Mouse (Mus musculus) liver, embryonic 11.5 days (tissue): ENCODE results near the gene Lhx8. TPM values are rescaled to one million over a fixed set of nuclear protein-coding genes. Genes with fewer than 3 reads are reported as not detected.

Source experiments
- ATAC-seq: fragments of 200-750 bp; cut with Nextera tagmentation; replicated peaks from 2 replicates; pipeline ENCODE4 v1.8.0; 2017; ENCODE audit warnings: moderate number of reproducible peaks, mild to moderate bottlenecking, moderate TSS enrichment, moderate library complexity; ENCODE audit not compliant: low FRiP score
- DNase-seq: peaks from one replicate; pipeline ENCODE4 v3.0.0-alpha.2; 2017; ENCODE audit warnings: low spot score
- H3K27ac ChIP-seq: fragments of 300-500 bp; sonication (generic); 2 replicates; pipeline ENCODE4 v1.5.1; 2014; ENCODE audit warnings: mild to moderate bottlenecking, low read depth, low read length, control low read depth
- H3K27me3 ChIP-seq: fragments of 300-500 bp; sonication (generic); replicated peaks from 2 replicates; pipeline ENCODE4 v1.6.1; 2014; ENCODE audit warnings: low read length, mixed read lengths; ENCODE audit not compliant: control insufficient read depth, insufficient read depth
- H3K36me3 ChIP-seq: fragments of 300-500 bp; sonication (generic); 2 replicates; pipeline ENCODE4 v1.6.1; 2014; ENCODE audit warnings: mild to moderate bottlenecking, low read length, moderate library complexity, mixed read lengths; ENCODE audit not compliant: control insufficient read depth, insufficient read depth
- H3K4me1 ChIP-seq: fragments of 300-500 bp; sonication (generic); replicated peaks from 2 replicates; pipeline ENCODE4 v1.6.1; 2014; ENCODE audit warnings: low read length, mixed read lengths; ENCODE audit not compliant: control insufficient read depth, insufficient read depth
- H3K4me2 ChIP-seq: fragments of 300-500 bp; sonication (generic); 2 replicates; pipeline ENCODE4 v1.6.1; 2014; ENCODE audit warnings: mild to moderate bottlenecking, control low read depth, moderate library complexity
- H3K4me3 ChIP-seq: fragments of 300-500 bp; sonication (generic); 2 replicates; pipeline ENCODE4 v1.5.1; 2014; ENCODE audit warnings: low read depth, low read length, control low read depth
- H3K9ac ChIP-seq: fragments of 300-500 bp; sonication (generic); 2 replicates; pipeline ENCODE4 v1.6.1; 2014; ENCODE audit warnings: low read depth, low read length, control low read depth
- H3K9me3 ChIP-seq: fragments of 300-500 bp; sonication (generic); 2 replicates; pipeline ENCODE4 v1.6.1; 2016; ENCODE audit warnings: low read length, inconsistent platforms, mixed read lengths; ENCODE audit not compliant: control insufficient read depth
- whole genome bisulfite sequencing: fragments of 180-500 bp; shearing (Covaris S2); extraction: QIAGEN DNeasy Blood & Tissue Kit; methylation state at CpG from one replicate; pipeline ENCODE4 v1.1.7; 2014; 5-methylcytosine and 5-hydroxymethylcytosine counted together
- polyA plus RNA-seq: library from polyadenylated mRNA; unstranded; fragments of >200 nt; fragmentation: Nextera tagmentation; extraction: Ambion mirVana; gene quantifications from 2 replicates; pipeline ENCODE4 v1.2.1, GENCODE M21; 2014

The Lhx8 gene
- polyA plus RNA-seq, 1 experiment from 2014 or later: 0.10 TPM

- DNase-seq (no peak), ATAC-seq (no peak)
- Histone ChIP-seq H3K4me2 (no peak overlapping the region), H3K4me3 (no peak overlapping the region), H3K4me1 (no peaks in the 10 kb centered on the region), H3K36me3 (no peaks in the 10 kb centered on the region), H3K9me3 (no peaks in the 10 kb centered on the region), H3K27me3 (peaks cover 23% of the 10 kb centered on the region), H3K9ac (no peak overlapping the region), H3K27ac (no peak overlapping the region)
- 86% methylated on average over 17 of the region's 17 CpGs for WGBS
These were observed 9.3 kb upstream of the Lhx8 start for GRCm38 (mm10) chr3:154339649-154340260.

- WGBS: 5% methylated on average over 10 of the region's 10 CpGs
- 0 out of 2 replicates have a peak, but pooled peaks cover 3% of the 10 kb centered on the region for H3K4me1 ChIP-seq
- ATAC-seq: no peak
These were observed 4.3 kb upstream of the Lhx8 start for GRCm38 (mm10) chr3:154334806-154335205.

GRCm38 (mm10) chr3:154333401-154333999 lies 3.0 kb upstream of the Lhx8 start:
- Histone ChIP-seq H3K4me1 (0 out of 2 replicates have a peak, but pooled peaks cover 3% of the 10 kb centered on the region), H3K36me3 (no peaks in the 10 kb centered on the region), H3K27me3 (peaks cover 85% of the 10 kb centered on the region), H3K27ac (no peak overlapping the region), H3K4me3 (no peak overlapping the region), H3K4me2 (no peak overlapping the region), H3K9ac (no peak overlapping the region), H3K9me3 (no peaks in the 10 kb centered on the region)
- WGBS: 2% methylated on average over 16 of the region's 16 CpGs
- no peak for DNase-seq
- ATAC-seq: no peak

More at GRCm38 (mm10) chr3:154334806-154335205, 4.3 kb upstream of the Lhx8 start:
- Histone ChIP-seq H3K4me3 (no peak overlapping the region), H3K36me3 (no peaks in the 10 kb centered on the region), H3K27me3 (peaks cover 72% of the 10 kb centered on the region), H3K9me3 (no peaks in the 10 kb centered on the region), H3K27ac (no peak overlapping the region), H3K4me2 (no peak overlapping the region), H3K9ac (no peak overlapping the region)
- no peak for DNase-seq

GRCm38 (mm10) chr3:154332941-154333340 lies 2.5 kb upstream of the Lhx8 start:
- Histone ChIP-seq H3K27ac (no peak overlapping the region), H3K9ac (no peak overlapping the region), H3K4me2 (no peak overlapping the region), H3K4me3 (no peak overlapping the region), H3K9me3 (no peaks in the 10 kb centered on the region), H3K27me3 (peaks cover 90% of the 10 kb centered on the region), H3K4me1 (peaks cover 6% of the 10 kb centered on the region; the same call in 1 of the 2 replicates), H3K36me3 (no peaks in the 10 kb centered on the region)
- no peak for DNase-seq
- ATAC-seq: no peak
- 4% methylated on average over 15 of the region's 15 CpGs for WGBS

GRCm38 (mm10) chr3:154332213-154332530 lies 1.7 kb upstream of the Lhx8 start:
- ATAC-seq (no peak), DNase-seq (peak; percentile 45)
- WGBS: under 1% methylated on average over 20 of the region's 20 CpGs
- H3K9me3 ChIP-seq: no peaks in the 10 kb centered on the region
- H3K27me3 ChIP-seq: peaks cover 93% of the 10 kb centered on the region
- peaks cover 6% of the 10 kb centered on the region; the same call in 1 of the 2 replicates for H3K4me1 ChIP-seq
- H3K4me2 ChIP-seq: peak overlapping the region; percentile 38
- no peak overlapping the region for H3K9ac ChIP-seq
- H3K36me3 ChIP-seq: no peaks in the 10 kb centered on the region
- no peak overlapping the region for H3K27ac ChIP-seq
- peak overlapping the region; percentile 28 for H3K4me3 ChIP-seq

- Histone ChIP-seq H3K4me2 (peak overlapping the region; percentile 38), H3K36me3 (no peaks in the 10 kb centered on the region), H3K9me3 (no peaks in the 10 kb centered on the region), H3K27ac (no peak overlapping the region), H3K4me1 (peaks cover 6% of the 10 kb centered on the region; the same call in 1 of the 2 replicates), H3K9ac (no peak overlapping the region), H3K27me3 (peaks cover 97% of the 10 kb centered on the region), H3K4me3 (peak overlapping the region; percentile 28)
- 2% methylated on average over 21 of the region's 21 CpGs for WGBS
- no peak for DNase-seq
- ATAC-seq: no peak
These were observed 1.2 kb upstream of the Lhx8 start for GRCm38 (mm10) chr3:154331506-154332212.

GRCm38 (mm10) chr3:154331003-154331340 lies 513 bp upstream of the Lhx8 start:
- Histone ChIP-seq H3K9ac (no peak overlapping the region), H3K27me3 (peaks cover 99% of the 10 kb centered on the region), H3K4me1 (peaks cover 6% of the 10 kb centered on the region; the same call in 1 of the 2 replicates), H3K4me3 (no peak overlapping the region), H3K36me3 (no peaks in the 10 kb centered on the region), H3K9me3 (no peaks in the 10 kb centered on the region), H3K27ac (no peak overlapping the region), H3K4me2 (no peak overlapping the region)
- 2% methylated on average over 10 of the region's 10 CpGs for WGBS
- no peak for ATAC-seq
- no peak for DNase-seq

- peak overlapping the region; percentile 25; the same call in 1 of the 2 replicates for H3K4me2 ChIP-seq
- no peaks in the 10 kb centered on the region for H3K9me3 ChIP-seq
- ATAC-seq: no peak
- 1% methylated on average over 54 of the region's 54 CpGs for WGBS
- 0 out of 2 replicates have a peak overlapping the region, but pooled peaks have one; percentile 14 for H3K4me3 ChIP-seq
- H3K27ac ChIP-seq: no peak overlapping the region
- no peak overlapping the region for H3K9ac ChIP-seq
- no peaks in the 10 kb centered on the region for H3K36me3 ChIP-seq
- peaks cover 6% of the 10 kb centered on the region; the same call in 1 of the 2 replicates for H3K4me1 ChIP-seq
- peak; percentile 61 for DNase-seq
- peaks cover 99% of the 10 kb centered on the region for H3K27me3 ChIP-seq
These were observed 907 bp downstream of the Lhx8 start for GRCm38 (mm10) chr3:154329323-154330180.
